Mouse (Mus musculus) gastrocnemius, adult 18-20 months (tissue): ENCODE data around the gene Cck. TPM values are rescaled to one million over a fixed set of nuclear protein-coding genes. Genes with fewer than 3 reads are reported as not detected.
"Not testable (repeated sequence)": the region's sequence is repeated elsewhere in the genome, so short reads cannot be mapped to it uniquely, and the experiment has no call there.

Experiments used
- DNase-seq: peaks from one replicate; pipeline ENCODE4 v3.0.0; 2021; ENCODE audit warnings: low spot score
- total RNA-seq, 2 experiments: library from RNA; stranded (reverse); gene quantifications; 2 replicates each; pipeline ENCODE4 v1.2.3; 2021

Gene Cck
- total RNA-seq, 2 experiments from 2014 or later: not detected

DNA sequence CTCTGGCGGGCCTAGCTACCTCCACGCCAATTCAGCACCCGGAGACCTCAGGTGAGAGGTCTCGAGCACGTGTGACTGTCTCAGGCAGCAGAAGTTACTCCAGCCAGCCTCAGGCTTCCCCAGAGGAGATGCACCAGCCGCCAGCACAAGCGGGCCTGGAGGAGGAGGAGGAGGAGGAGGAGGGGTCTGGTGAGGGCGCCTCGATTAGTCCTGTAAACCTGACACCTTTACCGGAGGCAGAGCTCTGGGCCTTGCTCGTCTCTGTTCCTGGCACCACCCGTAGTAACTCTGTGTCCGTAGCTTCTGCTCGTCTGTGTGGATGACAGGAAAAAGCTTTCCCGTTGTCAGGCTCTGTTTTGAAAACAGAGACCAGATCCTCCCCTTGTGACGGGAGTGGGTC is 35.0 kb downstream of the Cck start:
- no peak for DNase-seq

DNA sequence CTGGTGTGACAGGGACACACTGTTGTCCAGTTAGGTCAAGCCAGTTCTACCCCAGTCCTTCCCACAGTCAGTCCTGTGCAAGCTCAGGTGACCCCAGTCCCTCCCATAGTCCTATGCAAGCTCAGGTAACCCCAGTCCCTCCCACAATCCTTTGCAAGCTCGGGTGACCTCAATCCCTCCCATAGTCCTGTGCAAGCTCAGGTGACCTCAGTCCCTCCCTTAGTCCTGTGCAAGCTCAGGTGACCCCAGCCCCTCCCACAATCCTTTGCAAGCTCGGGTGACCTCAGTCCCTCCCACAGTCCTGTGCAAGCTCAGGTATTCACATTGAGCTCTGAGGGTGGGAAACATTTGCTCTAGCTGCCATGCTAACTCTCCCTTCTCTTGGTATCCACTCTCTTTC is 35.5 kb downstream of the Cck start:
- DNase-seq: no peak

DNA sequence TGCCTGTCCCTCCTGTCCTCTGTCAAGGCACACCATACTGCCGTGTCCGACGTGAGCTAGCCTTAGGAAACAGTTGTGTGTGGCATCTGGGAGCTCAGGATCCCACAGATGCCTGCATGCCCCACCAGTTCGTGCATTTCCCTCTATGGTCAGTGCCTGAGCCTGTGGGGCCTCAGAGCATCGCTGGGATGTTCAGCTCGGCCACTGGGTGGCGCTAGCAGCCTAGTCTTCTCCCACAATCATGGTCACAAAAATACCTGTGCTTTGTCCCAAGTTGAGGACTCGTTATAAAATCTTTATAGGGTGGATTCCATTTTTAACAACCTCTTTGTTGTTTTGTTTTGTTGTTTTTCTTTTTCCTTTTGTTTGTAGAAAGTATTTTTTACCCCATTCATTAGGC is 37.0 kb downstream of the Cck start:
- DNase-seq: peak; percentile 29

DNA sequence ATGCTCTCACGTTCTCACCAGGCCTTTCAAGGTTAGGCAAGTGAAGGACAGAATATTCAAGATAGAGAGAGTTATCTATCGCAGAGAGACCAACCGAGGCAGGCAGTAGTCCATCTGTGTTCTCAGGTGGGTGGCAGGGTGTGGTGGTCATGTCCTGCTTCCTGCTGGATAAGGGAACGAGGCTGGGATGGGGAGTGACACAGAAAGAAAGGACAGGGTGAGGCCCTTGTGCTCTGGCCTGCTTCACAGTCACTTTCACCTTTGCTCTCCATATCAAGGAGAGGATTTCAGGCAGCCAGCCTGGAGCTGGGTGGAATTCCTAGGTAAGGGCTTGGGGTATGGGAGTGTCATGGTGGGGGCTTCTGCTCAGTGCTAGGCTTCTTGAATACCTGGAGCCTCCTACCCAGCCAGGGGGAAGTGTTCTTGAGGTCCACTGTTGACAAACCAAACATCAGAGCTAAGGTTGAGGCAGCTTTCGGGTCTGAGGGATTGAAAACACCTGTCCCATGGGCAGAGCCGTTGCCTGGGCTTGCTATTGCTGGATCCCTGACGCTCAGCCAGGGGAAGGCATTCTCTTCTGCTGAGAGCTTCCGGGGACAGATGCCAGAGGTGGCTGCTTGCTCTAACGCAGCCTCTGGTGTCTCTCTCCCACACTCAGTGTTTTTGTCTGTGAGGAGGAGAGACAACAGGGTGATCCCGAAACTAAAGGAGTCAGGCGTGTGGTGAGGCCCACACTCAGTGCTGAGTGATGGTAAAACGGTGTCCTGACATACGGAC is 38.6 kb downstream of the Cck start:
- DNase-seq: no peak

DNA sequence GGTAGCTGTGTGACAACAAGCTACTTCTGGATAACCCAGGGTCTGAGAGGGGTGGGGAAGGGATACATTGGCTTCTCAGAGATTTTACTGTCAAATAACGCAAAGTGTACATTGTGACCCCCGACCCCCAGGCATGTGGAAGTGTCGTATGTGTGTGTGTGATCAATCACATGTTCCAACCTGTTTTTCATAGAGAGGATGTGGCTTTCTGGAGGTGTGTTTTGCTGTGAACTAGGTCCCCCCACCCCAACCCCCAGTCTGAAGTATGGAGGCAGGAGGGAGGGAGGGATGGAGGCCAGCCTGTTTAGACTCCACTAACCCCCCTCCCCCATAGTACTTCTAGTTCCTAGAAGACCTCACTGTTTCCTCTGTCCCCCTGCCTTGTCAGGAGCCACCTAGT is 40.6 kb downstream of the Cck start:
- DNase-seq: no peak

DNA sequence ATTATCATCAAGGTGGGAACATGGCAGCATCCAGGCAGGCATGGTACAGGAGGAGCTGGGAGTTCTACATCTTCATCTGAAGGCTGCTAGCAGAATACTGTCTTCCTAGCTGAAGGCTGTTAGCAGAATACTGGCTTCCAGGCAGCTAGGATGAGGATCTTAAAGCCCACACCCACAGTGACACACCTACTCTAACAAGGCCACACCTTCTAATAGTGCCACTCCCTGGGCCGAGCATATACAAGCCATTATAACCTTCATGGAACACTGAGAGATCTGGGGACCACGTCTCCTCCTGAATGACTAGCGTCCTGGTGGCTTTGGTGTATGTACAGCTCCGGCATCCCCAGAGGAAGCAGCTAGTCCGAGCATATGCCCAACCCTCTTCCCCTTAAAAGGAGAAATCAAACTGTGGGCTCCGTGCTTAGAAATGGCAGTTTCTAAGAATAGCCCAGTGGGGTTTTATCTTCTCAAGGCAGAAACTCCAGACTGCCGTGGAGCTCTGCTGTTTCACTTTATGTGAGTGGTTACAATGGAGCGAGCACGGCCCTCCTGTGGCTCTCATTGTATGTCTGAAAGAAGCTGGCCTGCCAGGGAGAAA is 43.1 kb downstream of the Cck start:
- not testable (repeated sequence) for DNase-seq

DNA sequence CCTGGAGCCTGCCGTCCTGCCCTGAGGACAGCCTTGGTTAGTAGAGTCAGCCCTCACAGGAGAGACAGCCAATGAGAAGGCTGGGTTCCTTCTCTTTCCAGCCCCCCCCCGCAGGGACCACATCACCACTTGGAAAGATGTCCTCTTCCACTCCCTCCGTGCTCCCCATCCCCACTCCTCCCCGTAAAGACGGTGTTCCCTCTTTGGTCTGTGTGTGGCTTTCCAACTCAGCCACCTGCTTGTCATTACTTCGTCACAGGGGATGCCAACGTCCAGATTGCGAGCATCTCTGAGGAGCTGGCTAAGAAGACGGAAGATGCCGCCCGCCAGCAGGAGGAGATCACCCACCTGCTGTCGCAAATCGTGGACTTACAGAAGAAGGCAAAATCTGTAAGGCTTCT is 49.1 kb downstream of the Cck start:
- no peak for DNase-seq

DNA sequence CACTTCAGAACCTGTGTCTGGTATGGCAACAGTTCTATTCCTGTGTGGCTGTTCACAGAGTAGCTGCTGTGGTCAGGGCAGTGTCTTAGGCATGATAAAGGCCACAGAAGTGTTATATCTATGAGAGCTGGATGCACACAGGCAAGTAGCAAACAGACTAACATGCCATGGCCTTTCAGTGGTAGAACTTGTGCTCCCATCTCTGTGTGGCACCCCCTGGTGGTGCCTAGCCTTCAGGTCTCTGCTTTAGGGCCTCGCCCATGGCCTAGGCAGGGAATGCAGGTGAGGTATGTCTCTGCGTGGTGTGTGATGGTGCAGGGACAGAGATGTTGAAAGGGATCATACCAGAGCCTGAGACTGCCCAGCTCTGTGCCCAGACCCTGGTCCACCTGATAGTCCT is 50.1 kb downstream of the Cck start:
- no peak for DNase-seq

DNA sequence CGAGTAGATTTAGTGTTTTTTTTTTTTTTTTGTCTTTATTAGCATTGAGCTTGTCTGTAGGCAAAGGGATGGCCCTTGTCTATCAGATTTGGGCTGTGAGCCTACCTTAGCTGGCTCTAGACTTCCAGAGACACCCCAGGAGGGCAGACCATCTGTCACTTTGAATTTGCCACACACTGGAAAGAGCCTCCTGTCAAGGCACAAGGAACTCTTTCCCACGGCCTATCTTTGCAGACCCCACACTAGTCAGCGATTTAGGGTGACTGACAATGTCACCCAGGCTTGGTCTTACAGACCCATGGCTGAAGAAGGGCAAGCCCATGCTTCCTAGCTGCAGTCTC is 51.2 kb downstream of the Cck start:
- DNase-seq: no peak

DNA sequence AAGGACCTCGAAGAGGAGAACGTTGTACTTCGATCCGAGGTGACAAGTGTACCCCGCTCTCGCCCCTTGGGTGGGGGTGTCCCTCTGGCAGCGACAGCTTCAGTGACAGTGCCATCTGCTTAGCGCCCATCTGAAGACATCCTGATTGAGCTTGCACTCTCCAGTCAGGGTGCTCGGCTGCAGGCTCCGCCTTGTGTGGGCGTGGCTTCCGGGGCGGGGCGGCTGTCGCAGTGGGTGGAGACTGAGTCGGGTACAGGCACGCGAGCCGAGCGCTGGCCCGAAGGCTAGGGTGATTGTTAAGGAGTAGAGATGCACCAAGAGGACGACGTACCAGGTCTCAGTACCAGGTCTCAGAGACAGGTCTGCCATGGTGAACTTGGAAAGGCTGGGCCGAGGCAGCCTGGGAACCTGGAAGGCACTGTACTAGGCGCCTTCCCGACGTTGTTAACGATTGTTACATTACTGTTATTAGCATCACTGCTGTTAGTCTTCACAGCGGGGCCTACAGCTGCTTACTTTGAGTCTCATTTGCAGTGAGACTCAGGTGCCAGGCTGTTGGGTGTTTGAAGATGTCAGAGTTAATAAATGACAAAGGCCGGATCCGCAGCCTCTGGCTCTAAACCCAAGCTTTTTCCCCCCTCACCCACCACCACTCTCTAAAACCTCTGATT is 51.7 kb downstream of the Cck start:
- DNase-seq: no peak

DNA sequence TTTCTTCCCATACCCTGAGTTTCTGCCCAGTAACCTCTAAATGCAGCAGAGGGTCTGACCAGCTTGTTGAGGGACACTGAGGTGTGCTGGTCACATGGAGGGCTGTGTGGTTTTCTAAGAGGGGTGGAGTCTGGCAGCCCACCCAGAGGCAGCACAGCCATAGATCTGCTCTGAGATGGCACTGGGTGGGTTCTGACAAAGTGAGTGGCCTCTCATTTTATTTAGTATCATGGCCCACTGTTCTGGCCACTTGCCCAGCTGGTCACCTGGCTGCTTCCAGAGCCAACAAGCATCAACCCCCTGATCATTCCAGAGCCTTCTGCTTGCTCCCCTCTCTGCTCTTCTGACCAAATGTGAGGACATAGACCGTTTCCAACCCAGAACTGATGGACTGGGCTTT is 53.3 kb downstream of the Cck start:
- no peak for DNase-seq

Other genes starting within 250 kb of the Cck start
- gene Ulk4, start 218.5 kb downstream of the Cck start, total RNA-seq: under 1 TPM; 0.07 TPM
- gene Trak1, start 198.2 kb downstream of the Cck start, total RNA-seq: 100 to 1,000 TPM; 172 to 191 TPM
- gene Lyzl4, start 146.4 kb upstream of the Cck start, total RNA-seq: not detected
- 1 to 10 TPM; 1.1 to 1.5 TPM for gene Vipr1, start 147.0 kb upstream of the Cck start, total RNA-seq
- gene Sec22c, start 209.8 kb upstream of the Cck start, total RNA-seq: 1 to 10 TPM; 5.4 to 5.5 TPM
- gene Ss18l2, start 214.6 kb upstream of the Cck start, total RNA-seq: 100 to 1,000 TPM; 108 to 115 TPM
- 10 to 100 TPM; 31.7 to 37.0 TPM for gene Nktr, start 223.5 kb upstream of the Cck start, total RNA-seq